Mouse (Mus musculus) monocyte, adult 5-6 weeks (primary cell): ENCODE data around the gene Rundc3b. TPM values are rescaled to one million over a fixed set of nuclear protein-coding genes. Genes with fewer than 3 reads are reported as not detected.
A peak's percentile ranks its signal among the peaks of the same experiment; 100 is the strongest.

Experiments used
- ATAC-seq: fragments of 153-309, 156-312 bp; replicated peaks from 2 replicates; pipeline ENCODE4 v1.8.0; 2017; ENCODE audit warnings: mild to moderate bottlenecking; ENCODE audit not compliant: low TSS enrichment, insufficient number of reproducible peaks, severe bottlenecking, poor library complexity, low FRiP score
- total RNA-seq: library from RNA; stranded (forward); fragments of 200-1000, 200-491, 200-594 nt; gene quantifications from 3 replicates; pipeline ENCODE4 v1.2.3, GENCODE M21; 2017

Rundc3b gene
- total RNA-seq, 1 experiment from 2014 or later = 4.0 TPM

- no peak for ATAC-seq
Measured at GRCm38 (mm10) chr5:8519006-8519405, 103.7 kb downstream of the Rundc3b start.

DNA sequence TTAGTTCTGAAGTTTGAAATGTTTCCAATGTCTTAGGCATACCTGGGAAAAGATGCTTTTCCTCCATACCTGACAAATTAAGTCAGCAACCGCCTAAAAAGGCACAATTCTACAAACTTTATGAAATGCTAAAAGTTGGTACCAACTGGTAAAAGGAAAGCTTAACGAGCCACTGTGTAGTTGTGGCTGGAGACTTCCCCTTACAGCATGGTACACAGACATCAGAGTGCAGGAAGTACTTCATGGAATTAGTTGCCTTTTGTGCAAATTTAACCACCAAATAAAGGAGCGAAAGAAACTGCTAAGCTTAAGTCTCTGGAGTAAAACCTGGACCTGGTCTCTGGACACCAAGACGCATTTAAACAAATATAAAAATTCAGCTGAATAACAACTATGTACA, 131.0 kb downstream of the Rundc3b start:
- ATAC-seq = no peak

DNA sequence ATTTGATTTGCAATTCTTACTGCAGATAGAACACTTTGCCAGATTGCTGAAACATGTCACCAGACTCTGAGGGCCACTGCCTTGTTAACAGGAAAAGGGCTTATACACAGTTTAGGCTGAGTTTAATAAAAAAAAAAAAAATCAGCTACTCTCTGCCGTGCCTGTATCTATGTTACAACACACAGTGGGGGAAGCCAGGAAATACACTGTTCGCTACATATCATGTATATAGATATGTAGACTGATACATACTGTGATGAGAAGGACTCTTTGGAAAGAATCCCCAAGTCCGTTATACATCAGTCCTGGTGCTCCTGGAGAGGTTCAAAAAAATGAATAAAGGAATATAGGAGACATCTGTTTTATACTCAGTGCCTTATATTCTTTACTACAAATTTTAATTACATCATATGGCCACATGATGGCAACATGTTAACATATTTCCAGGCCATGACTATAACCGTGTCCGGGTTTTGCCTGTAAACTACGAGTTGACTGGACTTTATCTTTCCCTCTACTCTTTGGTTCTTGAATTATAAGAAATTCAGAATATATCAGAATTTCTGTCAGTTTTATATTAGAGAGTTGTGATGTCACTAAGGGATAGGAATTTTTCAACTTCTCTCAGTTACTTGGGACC, 133.2 kb downstream of the Rundc3b start:
- ATAC-seq = no peak

- no peak for ATAC-seq
Measured at GRCm38 (mm10) chr5:8488701-8489297, 134.0 kb downstream of the Rundc3b start.

DNA sequence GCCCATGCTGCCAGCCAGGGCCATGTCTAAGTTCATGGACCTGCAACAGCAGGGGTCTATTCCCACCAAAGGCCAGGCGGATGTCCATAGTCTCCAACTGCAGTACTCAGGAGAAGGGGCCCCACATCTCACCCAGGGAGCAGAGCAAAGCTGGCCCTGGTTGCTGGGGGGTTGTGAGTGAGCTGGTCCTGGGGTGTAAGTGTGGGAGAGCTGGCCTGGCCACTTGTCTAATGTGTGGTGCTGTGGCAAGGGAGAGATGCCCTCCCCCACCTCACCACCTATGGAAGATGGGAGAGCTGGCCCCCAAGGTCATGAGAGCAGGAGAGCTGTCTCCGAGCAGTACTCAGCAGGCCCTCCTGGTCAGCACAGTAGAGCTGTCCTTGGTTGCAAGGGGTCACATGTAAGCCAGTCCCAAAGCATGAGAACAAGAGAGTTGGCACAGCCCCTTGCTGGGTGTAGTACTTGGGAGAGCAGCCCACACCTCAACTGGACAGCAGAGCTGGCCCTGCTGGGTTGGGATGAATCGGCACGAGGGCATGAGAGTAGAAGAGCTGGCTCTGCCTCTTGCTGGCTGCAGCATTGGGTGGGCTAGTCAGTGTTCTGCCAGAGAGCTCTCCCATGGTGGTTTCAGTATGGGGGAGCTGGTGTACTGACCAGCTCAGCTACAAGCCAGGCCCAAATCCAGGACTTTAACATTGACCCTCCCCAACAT, 134.6 kb downstream of the Rundc3b start:
- ATAC-seq = peak; percentile 40; the same call in 1 of the 2 replicates

DNA sequence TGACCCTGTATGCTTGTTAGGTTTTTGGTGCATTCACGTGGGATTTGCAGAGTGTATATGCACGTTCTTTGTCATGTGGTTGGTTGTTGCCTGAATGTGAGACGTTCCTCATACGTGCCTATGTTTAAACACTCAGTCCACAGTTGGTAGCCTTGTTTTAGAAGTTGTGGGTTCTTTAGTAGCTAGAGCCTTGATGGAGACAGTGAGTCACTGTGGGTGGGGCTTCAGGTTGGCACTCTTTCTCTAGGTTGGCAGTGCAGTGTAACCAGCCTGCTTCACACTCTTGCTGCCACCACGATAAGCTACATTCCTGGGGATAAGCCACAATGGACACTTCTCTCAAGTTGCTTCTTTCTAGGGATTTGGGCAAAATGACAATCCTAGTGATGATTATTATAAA, 166.2 kb downstream of the Rundc3b start:
- no peak; the same call in 1 of the 2 replicates for ATAC-seq

DNA sequence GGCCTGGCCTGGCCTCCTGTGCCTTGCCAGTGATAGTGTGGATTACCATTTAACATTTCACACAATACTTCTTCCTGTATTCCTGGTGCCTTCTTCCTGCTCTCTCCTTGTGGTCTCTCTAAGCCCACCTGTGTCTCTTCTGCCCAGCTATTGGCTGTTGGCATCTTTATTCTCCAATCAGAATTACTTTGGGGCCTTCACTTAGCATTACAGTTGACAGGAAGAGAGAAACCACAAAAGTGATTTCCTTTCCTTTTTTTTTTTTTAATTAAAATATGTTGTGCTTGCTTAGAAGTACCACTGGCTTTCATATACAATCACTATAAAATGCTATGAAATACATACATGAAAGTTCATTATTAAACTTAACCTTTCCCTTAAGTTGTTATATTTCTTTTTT, 167.2 kb downstream of the Rundc3b start:
- no peak for ATAC-seq

Other genes starting within 250 kb of the Rundc3b start
- 47.4 to 70.3 TPM (median 66.5 TPM) in 3 replicates for gene Dbf4, start 200.2 kb downstream of the Rundc3b start, total RNA-seq
- 6.6 to 19.0 TPM (median 10.3 TPM) in 3 replicates for gene Slc25a40, start 200.1 kb downstream of the Rundc3b start, total RNA-seq
- gene Abcb1a, start 37.1 kb upstream of the Rundc3b start, total RNA-seq = 13.2 to 35.8 TPM (median 14.2 TPM) in 3 replicates
- 7.8 to 26.7 TPM (median 14.4 TPM) in 3 replicates for gene Abcb1b, start 175.2 kb upstream of the Rundc3b start, total RNA-seq